Mouse (Mus musculus): ENCODE data around the gene Papola. TPM values are rescaled to one million over a fixed set of nuclear protein-coding genes. Genes with fewer than 3 reads are reported as not detected.

Papola gene
- polyA plus RNA-seq, 1 experiment from 2014 or later = 70.7 TPM

- Histone ChIP-seq H3K36me3 (replicated peaks; ENCODE audit: insufficient read depth, low read length) (no peaks in the 10 kb centered on the region), H3K9ac (replicated peaks) (no peak overlapping the region), H3K9me3 (ENCODE audit: low read length) (no peaks in the 10 kb centered on the region), H3K27me3 (ENCODE audit: insufficient read depth, low read length) (no peaks in the 10 kb centered on the region), H3K4me2 (ENCODE audit: low read depth, low read length) (no peak overlapping the region), H3K4me3 (ENCODE audit: low read depth, low read length) (no peak overlapping the region), H3K27ac (ENCODE audit: low read depth) (no peak overlapping the region), H3K4me1 (ENCODE audit: insufficient read depth) (no peaks in the 10 kb centered on the region)
- 31% methylated on average over 17 of the region's 17 CpGs for WGBS (ENCODE audit: insufficient replicate concordance)
- ATAC-seq (no peak), DNase-seq (no peak)
- TF ChIP-seq EP300 (IDR thresholded peaks at IDR 0.05; ENCODE audit: low read depth) (no peak), CTCF (IDR thresholded peaks at IDR 0.05; ENCODE audit: low read depth) (no peak)
Observed at GRCm38 (mm10) chr12:105875112-105875511, 90.6 kb downstream of the Papola start.

GRCm38 (mm10) chr12:105876521-105876920 is 92.0 kb downstream of the Papola start:
- DNase-seq (no peak), ATAC-seq (no peak)
- no peak for TF ChIP-seq CTCF (IDR thresholded peaks at IDR 0.05; ENCODE audit: low read depth)
- Histone ChIP-seq H3K4me2 (ENCODE audit: low read depth, low read length) (no peak overlapping the region), H3K9ac (replicated peaks) (no peak overlapping the region), H3K36me3 (replicated peaks; ENCODE audit: insufficient read depth, low read length) (no peaks in the 10 kb centered on the region), H3K9me3 (ENCODE audit: low read length) (no peaks in the 10 kb centered on the region), H3K27ac (ENCODE audit: low read depth) (no peak overlapping the region), H3K4me1 (ENCODE audit: insufficient read depth) (no peaks in the 10 kb centered on the region), H3K27me3 (ENCODE audit: insufficient read depth, low read length) (no peaks in the 10 kb centered on the region), H3K4me3 (ENCODE audit: low read depth, low read length) (no peak overlapping the region)
- 49% methylated on average over 11 of the region's 11 CpGs for WGBS (ENCODE audit: insufficient replicate concordance)

GRCm38 (mm10) chr12:105876931-105877330 is 92.4 kb downstream of the Papola start:
- no peak overlapping the region for H3K4me3 ChIP-seq (ENCODE audit: low read depth, low read length)
- H3K27me3 ChIP-seq (ENCODE audit: insufficient read depth, low read length) = no peaks in the 10 kb centered on the region
- DNase-seq (no peak), ATAC-seq (no peak)
- H3K4me1 ChIP-seq (ENCODE audit: insufficient read depth) = no peaks in the 10 kb centered on the region
- no peak overlapping the region for H3K4me2 ChIP-seq (ENCODE audit: low read depth, low read length)
- TF ChIP-seq EP300 (IDR thresholded peaks at IDR 0.05; ENCODE audit: low read depth) (no peak), CTCF (IDR thresholded peaks at IDR 0.05; ENCODE audit: low read depth) (no peak)
- 81% methylated on average over 13 of the region's 13 CpGs for WGBS (ENCODE audit: insufficient replicate concordance)
- H3K27ac ChIP-seq (ENCODE audit: low read depth) = no peak overlapping the region
- no peaks in the 10 kb centered on the region for H3K36me3 ChIP-seq (replicated peaks; ENCODE audit: insufficient read depth, low read length)
- H3K9ac ChIP-seq (replicated peaks) = no peak overlapping the region
- no peaks in the 10 kb centered on the region for H3K9me3 ChIP-seq (ENCODE audit: low read length)

GRCm38 (mm10) chr12:105878746-105879145 is 94.3 kb downstream of the Papola start:
- no peaks in the 10 kb centered on the region for H3K4me1 ChIP-seq (ENCODE audit: insufficient read depth)
- no peak overlapping the region for H3K27ac ChIP-seq (ENCODE audit: low read depth)
- ATAC-seq (no peak), DNase-seq (no peak)
- H3K36me3 ChIP-seq (replicated peaks; ENCODE audit: insufficient read depth, low read length) = no peaks in the 10 kb centered on the region
- no peak overlapping the region for H3K9ac ChIP-seq (replicated peaks)
- H3K4me2 ChIP-seq (ENCODE audit: low read depth, low read length) = no peak overlapping the region
- TF ChIP-seq EP300 (IDR thresholded peaks at IDR 0.05; ENCODE audit: low read depth) (no peak), CTCF (IDR thresholded peaks at IDR 0.05; ENCODE audit: low read depth) (no peak)
- H3K9me3 ChIP-seq (ENCODE audit: low read length) = no peaks in the 10 kb centered on the region
- H3K27me3 ChIP-seq (ENCODE audit: insufficient read depth, low read length) = no peaks in the 10 kb centered on the region
- WGBS (ENCODE audit: insufficient replicate concordance) = 82% methylated on average over 5 of the region's 5 CpGs
- H3K4me3 ChIP-seq (ENCODE audit: low read depth, low read length) = no peak overlapping the region

- Histone ChIP-seq H3K9me3 (ENCODE audit: low read length) (no peaks in the 10 kb centered on the region), H3K27me3 (ENCODE audit: insufficient read depth, low read length) (no peaks in the 10 kb centered on the region; the same call in 1 of the 2 replicates), H3K4me1 (ENCODE audit: insufficient read depth) (no peaks in the 10 kb centered on the region), H3K4me2 (ENCODE audit: low read depth, low read length) (no peak overlapping the region), H3K9ac (replicated peaks) (no peak overlapping the region), H3K27ac (ENCODE audit: low read depth) (no peak overlapping the region), H3K36me3 (replicated peaks; ENCODE audit: insufficient read depth, low read length) (no peaks in the 10 kb centered on the region), H3K4me3 (ENCODE audit: low read depth, low read length) (no peak overlapping the region)
- 73% methylated on average over 12 of the region's 12 CpGs for WGBS (ENCODE audit: insufficient replicate concordance)
- no peak for ATAC-seq
- DNase-seq = no peak
- no peak for TF ChIP-seq EP300 (IDR thresholded peaks at IDR 0.05; ENCODE audit: low read depth)
- TF ChIP-seq CTCF (IDR thresholded peaks at IDR 0.05; ENCODE audit: low read depth) = no peak
Observed at GRCm38 (mm10) chr12:105883799-105884514, 99.5 kb downstream of the Papola start.

GRCm38 (mm10) chr12:105884515-105885323 is 100.2 kb downstream of the Papola start:
- Histone ChIP-seq H3K4me1 (ENCODE audit: insufficient read depth) (no peaks in the 10 kb centered on the region), H3K36me3 (replicated peaks; ENCODE audit: insufficient read depth, low read length) (no peaks in the 10 kb centered on the region), H3K27me3 (ENCODE audit: insufficient read depth, low read length) (no peaks in the 10 kb centered on the region; the same call in 1 of the 2 replicates), H3K4me3 (ENCODE audit: low read depth, low read length) (no peak overlapping the region), H3K9ac (replicated peaks) (no peak overlapping the region), H3K4me2 (ENCODE audit: low read depth, low read length) (no peak overlapping the region), H3K27ac (ENCODE audit: low read depth) (no peak overlapping the region), H3K9me3 (ENCODE audit: low read length) (no peaks in the 10 kb centered on the region)
- TF ChIP-seq CTCF (IDR thresholded peaks at IDR 0.05; ENCODE audit: low read depth) (no peak), EP300 (IDR thresholded peaks at IDR 0.05; ENCODE audit: low read depth) (no peak)
- WGBS (ENCODE audit: insufficient replicate concordance) = 41% methylated on average over 22 of the region's 22 CpGs
- ATAC-seq = no peak
- DNase-seq = no peak

Small RNA genes within 50 kb of the gene (microRNA-seq; reads per million reads assigned to microRNA genes)
- gene Gm22120 = 1.6 reads per million

Other genes starting within 250 kb of the Papola start
- gene Bdkrb2, start 221.5 kb upstream of the Papola start, polyA plus RNA-seq (2015; fragmentation: Nextera tagmentation; extraction: Ambion mirVana) = 0.05 TPM in 1 of 2 replicates, not detected in the other
- not detected in 2 replicates for gene Bdkrb1, start 181.6 kb upstream of the Papola start, polyA plus RNA-seq (2015; fragmentation: Nextera tagmentation; extraction: Ambion mirVana)
- 12.1 and 16.3 TPM in 2 replicates for gene Gskip, start 99.9 kb upstream of the Papola start, polyA plus RNA-seq (2015; fragmentation: Nextera tagmentation; extraction: Ambion mirVana)
- gene Atg2b, start 99.5 kb upstream of the Papola start, polyA plus RNA-seq (2015; fragmentation: Nextera tagmentation; extraction: Ambion mirVana) = 3.9 and 4.0 TPM in 2 replicates
- gene Ak7, start 78.7 kb upstream of the Papola start, polyA plus RNA-seq (2015; fragmentation: Nextera tagmentation; extraction: Ambion mirVana) = 0.18 and 0.21 TPM in 2 replicates
- gene Vrk1, start 225.5 kb downstream of the Papola start, polyA plus RNA-seq (2015; fragmentation: Nextera tagmentation; extraction: Ambion mirVana) = 44.8 and 45.8 TPM in 2 replicates